Mouse (Mus musculus) heart, postnatal 0 days (tissue): ENCODE measurements around the gene Ston1. TPM values are rescaled to one million over a fixed set of nuclear protein-coding genes. Genes with fewer than 3 reads are reported as not detected.

ENCODE experiments used
- ATAC-seq: fragments of 200-750 bp; cut with Nextera tagmentation; 2 replicates; pipeline ENCODE4 v1.8.0; 2017; ENCODE audit warnings: low read depth, moderate number of reproducible peaks, moderate library complexity; ENCODE audit not compliant: insufficient read depth
- DNase-seq: peaks from one replicate; pipeline ENCODE4 v3.0.0-alpha.2; 2016; ENCODE audit warnings: low spot score
- H3K27ac ChIP-seq: fragments of 300-500 bp; sonication (generic); 2 replicates; pipeline ENCODE4 v1.5.1; 2014; ENCODE audit warnings: low read depth, mild to moderate bottlenecking
- H3K27me3 ChIP-seq: fragments of 300-500 bp; sonication (generic); 2 replicates; pipeline ENCODE4 v1.6.1; 2014; ENCODE audit warnings: low read length, mixed read lengths; ENCODE audit not compliant: control insufficient read depth, insufficient read depth
- H3K36me3 ChIP-seq: fragments of 300-500 bp; sonication (generic); replicated peaks from 2 replicates; pipeline ENCODE4 v1.6.1; 2014; ENCODE audit warnings: low read length, mixed read lengths; ENCODE audit not compliant: control insufficient read depth, insufficient read depth
- H3K4me1 ChIP-seq: fragments of 300-500 bp; sonication (generic); 2 replicates; pipeline ENCODE4 v1.6.1; 2014; ENCODE audit warnings: antibody characterized with exemption; ENCODE audit not compliant: control insufficient read depth, insufficient read depth
- H3K4me2 ChIP-seq: fragments of 300-500 bp; sonication (generic); 2 replicates; pipeline ENCODE4 v1.6.1; 2014; ENCODE audit warnings: low read depth, mild to moderate bottlenecking, low read length, moderate library complexity
- H3K4me3 ChIP-seq: fragments of 300-500 bp; sonication (generic); 2 replicates; pipeline ENCODE4 v1.5.1; 2014; ENCODE audit warnings: low read depth, low read length
- H3K9ac ChIP-seq: fragments of 300-500 bp; sonication (generic); replicated peaks from 2 replicates; pipeline ENCODE4 v1.6.1; 2014; ENCODE audit warnings: low read depth, low read length, mixed read lengths
- H3K9me3 ChIP-seq: fragments of 300-500 bp; sonication (generic); replicated peaks from 2 replicates; pipeline ENCODE4 v1.6.1; 2016; ENCODE audit warnings: low read length; ENCODE audit not compliant: control insufficient read depth
- CTCF ChIP-seq: IDR thresholded peaks from 2 replicates; pipeline ENCODE4 v1.5.1; 2016; ENCODE audit warnings: antibody characterized with exemption, control low read depth, low read depth
- EP300 ChIP-seq: IDR thresholded peaks from 2 replicates; pipeline ENCODE4 v1.6.1; 2016; ENCODE audit warnings: antibody characterized with exemption, low read depth
- WGBS: fragments of 180-500 bp; shearing (Covaris S2); extraction: QIAGEN DNeasy Blood & Tissue Kit; methylation state at CpG from one replicate; pipeline ENCODE4 v1.1.7; 2014; 5-methylcytosine and 5-hydroxymethylcytosine counted together
- polyA plus RNA-seq: library from polyadenylated mRNA; unstranded; fragments of >200 nt; fragmentation: Nextera tagmentation; extraction: Ambion mirVana; gene quantifications from 2 replicates; pipeline ENCODE4 v1.2.1, GENCODE M21; 2015
- total RNA-seq: library from RNA; depleted of rRNA; stranded (reverse); fragments of >200 nt; gene quantifications from 2 replicates; pipeline ENCODE4 v1.2.3, GENCODE M21; 2014; ENCODE audit warnings: low replicate concordance

The Ston1 gene
- total and polyA plus RNA-seq, 2 experiments from 2014 or later, result 3.9 to 4.2 TPM

GRCm38 (mm10) chr17:88668452-88668851, 71.0 kb downstream of the Ston1 start, which contains the start of gene Gtf2a1l:
TSS of gene Gtf2a1l (plus strand) at chr17:88668660.
- WGBS, result 20% methylated on average over 21 of the region's 21 CpGs
- TF ChIP-seq CTCF (no peak), EP300 (no peak)
- Histone ChIP-seq H3K4me1 (peaks cover 4% of the 10 kb centered on the region; the same call in 1 of the 2 replicates), H3K9me3 (no peaks in the 10 kb centered on the region), H3K4me2 (peak within 1 kb of the TSS; percentile 24), H3K9ac (no peak within 1 kb of the TSS), H3K27ac (no peak within 1 kb of the TSS), H3K36me3 (no peaks in the 10 kb centered on the region), H3K27me3 (no peaks in the 10 kb centered on the region), H3K4me3 (0 out of 2 replicates have a peak within 1 kb of the TSS, but pooled peaks have one; percentile 1)
- ATAC-seq (peak; percentile 41; the same call in 1 of the 2 replicates), DNase-seq (no peak)

DNA sequence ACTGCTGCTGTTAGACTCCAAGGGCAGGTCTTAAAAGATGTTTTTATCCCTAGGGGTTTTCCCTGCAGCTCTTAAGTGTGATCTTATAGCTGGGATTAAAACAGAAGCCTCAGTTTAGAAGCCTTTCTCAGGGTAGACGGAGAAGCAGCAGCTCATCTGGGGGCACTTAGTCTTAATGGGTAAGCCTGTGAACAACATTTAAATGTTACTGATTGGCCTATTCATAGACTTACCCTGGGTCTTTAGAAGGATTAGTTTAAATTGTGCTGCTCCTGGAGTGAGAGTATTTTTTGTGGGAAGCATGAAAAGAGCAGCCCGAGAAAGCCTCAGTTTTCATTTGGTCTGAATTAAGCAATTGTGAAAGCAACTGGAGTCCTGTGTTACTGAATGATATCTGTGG, 72.4 kb downstream of the Ston1 start:
- 86% methylated on average over 2 of the region's 2 CpGs for WGBS
- ATAC-seq, result no peak

DNA sequence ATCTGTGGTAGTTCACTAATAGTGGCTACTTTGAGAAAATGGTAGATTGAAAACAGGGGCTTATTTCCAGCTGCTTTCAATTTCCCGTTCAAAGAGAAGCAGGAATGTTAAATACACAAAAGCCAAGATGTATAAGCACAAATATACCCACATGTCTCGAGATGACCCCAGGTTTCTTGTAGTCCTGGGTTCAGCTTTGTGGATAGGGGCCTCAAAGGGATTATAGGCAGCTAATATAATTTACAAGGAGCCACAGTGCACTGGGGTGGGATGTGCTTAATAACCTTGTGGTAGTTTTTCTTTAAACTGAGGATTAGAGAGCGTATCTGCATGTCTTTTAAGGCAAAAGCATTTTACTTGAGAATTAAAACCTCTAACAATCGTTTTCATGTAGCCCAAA, 73.3 kb downstream of the Ston1 start:
- Histone ChIP-seq H3K9ac (no peak overlapping the region), H3K9me3 (no peaks in the 10 kb centered on the region), H3K4me1 (peaks cover 4% of the 10 kb centered on the region; the same call in 1 of the 2 replicates), H3K4me3 (no peak overlapping the region), H3K36me3 (no peaks in the 10 kb centered on the region), H3K27me3 (no peaks in the 10 kb centered on the region), H3K4me2 (no peak overlapping the region), H3K27ac (no peak overlapping the region)
- no peak for DNase-seq
- ATAC-seq, result no peak
- WGBS, result 52% methylated on average over 4 of the region's 4 CpGs
- TF ChIP-seq CTCF (no peak), EP300 (no peak)

More for the DNA sequence above, 72.4 kb downstream of the Ston1 start:
- Histone ChIP-seq H3K36me3 (no peaks in the 10 kb centered on the region), H3K9me3 (no peaks in the 10 kb centered on the region), H3K27ac (no peak overlapping the region), H3K4me2 (no peak overlapping the region), H3K4me1 (peaks cover 4% of the 10 kb centered on the region; the same call in 1 of the 2 replicates), H3K4me3 (no peak overlapping the region), H3K27me3 (no peaks in the 10 kb centered on the region), H3K9ac (no peak overlapping the region)
- no peak for DNase-seq
- no peak for TF ChIP-seq CTCF
- TF ChIP-seq EP300, result no peak

GRCm38 (mm10) chr17:88675310-88676309, 78.1 kb downstream of the Ston1 start:
- Histone ChIP-seq H3K27me3 (no peaks in the 10 kb centered on the region), H3K27ac (no peak overlapping the region), H3K4me3 (no peak overlapping the region), H3K9me3 (no peaks in the 10 kb centered on the region), H3K4me1 (no peaks in the 10 kb centered on the region), H3K4me2 (no peak overlapping the region), H3K36me3 (no peaks in the 10 kb centered on the region), H3K9ac (no peak overlapping the region)
- DNase-seq (no peak), ATAC-seq (no peak)
- 85% methylated on average over 23 of the region's 23 CpGs for WGBS
- TF ChIP-seq CTCF, result no peak
- no peak for TF ChIP-seq EP300

- no peak overlapping the region for H3K4me2 ChIP-seq
- ATAC-seq (no peak), DNase-seq (no peak)
- H3K27me3 ChIP-seq, result no peaks in the 10 kb centered on the region
- no peak overlapping the region for H3K9ac ChIP-seq
- TF ChIP-seq CTCF (no peak), EP300 (no peak)
- H3K9me3 ChIP-seq, result no peaks in the 10 kb centered on the region
- no peak overlapping the region for H3K27ac ChIP-seq
- 56% methylated on average over 11 of the region's 11 CpGs for whole genome bisulfite sequencing
- H3K4me3 ChIP-seq, result no peak overlapping the region
- no peaks in the 10 kb centered on the region for H3K4me1 ChIP-seq
- H3K36me3 ChIP-seq, result no peaks in the 10 kb centered on the region
Measured at GRCm38 (mm10) chr17:88688226-88688625, 90.7 kb downstream of the Ston1 start.
